Mouse (Mus musculus): Measurements from ENCODE around the gene Tmem120b.

GRCm38 (mm10) chr5:123102376-123102775, 34.2 kb downstream of the Tmem120b start:
- TF ChIP-seq CTCF (IDR thresholded peaks at IDR 0.05) (no peak), EP300 (IDR thresholded peaks at IDR 0.05) (no peak)

Measured in lung, postnatal 0 days (tissue).